11 mouse cellular contexts compared by ENCODE assay signal in the genomic region with DNA sequence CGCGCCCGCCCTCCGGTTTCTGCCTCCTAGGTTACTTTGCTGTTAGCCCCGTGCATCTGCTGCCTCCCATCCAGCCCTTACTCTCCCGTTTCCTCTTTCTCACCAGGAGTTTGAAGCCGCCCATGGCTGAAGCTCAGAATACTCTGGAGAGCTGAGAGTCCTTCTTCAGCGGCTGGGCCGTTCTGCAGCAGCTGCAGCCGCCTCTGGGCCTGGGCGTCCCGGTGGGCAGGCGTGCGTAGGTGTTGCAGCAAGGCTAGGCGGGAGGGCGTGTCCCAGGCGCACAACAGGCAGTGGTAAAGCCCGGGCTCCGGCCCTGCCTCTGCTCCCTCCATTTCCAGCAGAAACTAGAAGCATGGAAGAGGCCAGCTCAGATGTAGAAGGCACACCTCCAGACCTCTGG. TPM values are rescaled to one million over a fixed set of nuclear protein-coding genes. Genes with fewer than 3 reads are reported as not detected.
A peak's percentile ranks its signal among the peaks of the same experiment; 100 is the strongest.
DNase-seq lines count a peak whose midpoint lies in the region; ATAC-seq and TF ChIP-seq lines count a peak whose summit lies in the region.
"Had no signal": no experiment of that assay in that cellular context is flagged by ENCODE, and none has a peak within 500 bp of the region (broad histone marks: within the 10 kb centered on the region; RNA-seq: fewer than 3 reads in every experiment).

No protein-coding gene starts in this region.

- H3K4me1 ChIP-seq in forebrain, embryonic 12.5 days = peaks cover 28% of the 10 kb centered on the region
- H3K4me1 ChIP-seq in forebrain, embryonic 11.5 days (replicated peaks; ENCODE audit: control insufficient read depth, insufficient read depth, low read length) = no peaks in the 10 kb centered on the region; the same call in 1 of the 2 replicates
- 0 out of 2 replicates have a peak, but pooled peaks cover 6% of the 10 kb centered on the region for H3K4me1 ChIP-seq in liver, embryonic 11.5 days (replicated peaks; ENCODE audit: control insufficient read depth, insufficient read depth, low read length)
- no peaks in the 10 kb centered on the region for H3K4me1 ChIP-seq in forebrain, postnatal 0 days (ENCODE audit: insufficient read depth)
- peaks cover 15% of the 10 kb centered on the region for H3K4me1 ChIP-seq in neural tube, embryonic 14.5 days (ENCODE audit: control insufficient read depth, insufficient read depth, low read length)

- 34% methylated on average over 19 of the region's 19 CpGs for WGBS in forebrain, embryonic 12.5 days
- 32% methylated on average over 19 of the region's 19 CpGs for WGBS in forebrain, embryonic 11.5 days
- WGBS in liver, embryonic 11.5 days = 25% methylated on average over 19 of the region's 19 CpGs
- 36% methylated on average over 19 of the region's 19 CpGs for WGBS in forebrain, postnatal 0 days
- WGBS in neural tube, embryonic 14.5 days = 21% methylated on average over 19 of the region's 19 CpGs

- H3K27ac ChIP-seq in forebrain, embryonic 12.5 days = 0 out of 2 replicates have a peak overlapping the region, but pooled peaks have one; percentile 25
- H3K27ac ChIP-seq in forebrain, embryonic 11.5 days (ENCODE audit: low read depth, low read length) = no peak overlapping the region
- no peak overlapping the region for H3K27ac ChIP-seq in liver, embryonic 11.5 days (ENCODE audit: low read depth, low read length)
- H3K27ac ChIP-seq in forebrain, postnatal 0 days (ENCODE audit: low read depth, low read length) = peak overlapping the region; percentile 54
- 0 out of 2 replicates have a peak overlapping the region, but pooled peaks have one; percentile 22 for H3K27ac ChIP-seq in neural tube, embryonic 14.5 days (ENCODE audit: low read depth, low read length)

- peaks cover 83% of the 10 kb centered on the region for H3K36me3 ChIP-seq in forebrain, embryonic 12.5 days (replicated peaks)
- peaks cover under 1% of the 10 kb centered on the region; the same call in 1 of the 2 replicates for H3K36me3 ChIP-seq in forebrain, embryonic 11.5 days (ENCODE audit: control insufficient read depth, insufficient read depth, low read length)
- peaks cover 2% of the 10 kb centered on the region; the same call in 1 of the 2 replicates for H3K36me3 ChIP-seq in liver, embryonic 11.5 days (ENCODE audit: control insufficient read depth, insufficient read depth, low read length)
- H3K36me3 ChIP-seq in forebrain, postnatal 0 days (ENCODE audit: insufficient read depth) = peaks cover 81% of the 10 kb centered on the region
- peaks cover 63% of the 10 kb centered on the region for H3K36me3 ChIP-seq in neural tube, embryonic 14.5 days (ENCODE audit: control insufficient read depth, insufficient read depth, low read length)

- H3K9ac ChIP-seq in forebrain, embryonic 12.5 days = no peak overlapping the region
- no peak overlapping the region; the same call in 1 of the 2 replicates for H3K9ac ChIP-seq in forebrain, embryonic 11.5 days (ENCODE audit: low read length)
- no peak overlapping the region for H3K9ac ChIP-seq in liver, embryonic 11.5 days (ENCODE audit: low read depth, low read length)
- H3K9ac ChIP-seq in forebrain, postnatal 0 days = no peak overlapping the region; the same call in 1 of the 2 replicates
- no peak overlapping the region for H3K9ac ChIP-seq in neural tube, embryonic 14.5 days (replicated peaks; ENCODE audit: low read depth, low read length)

- no peak for TF ChIP-seq CTCF in forebrain, postnatal 0 days (IDR thresholded peaks at IDR 0.05; ENCODE audit: low read depth)

- H3K4me3 ChIP-seq in forebrain, embryonic 12.5 days (replicated peaks) = no peak overlapping the region
- no peak overlapping the region for H3K4me3 ChIP-seq in forebrain, embryonic 11.5 days (ENCODE audit: low read depth, low read length)
- no peak overlapping the region for H3K4me3 ChIP-seq in liver, embryonic 11.5 days (ENCODE audit: low read depth, low read length)
- no peak overlapping the region for H3K4me3 ChIP-seq in forebrain, postnatal 0 days (ENCODE audit: low read depth, low read length)
- no peak overlapping the region for H3K4me3 ChIP-seq in neural tube, embryonic 14.5 days (ENCODE audit: low read depth, low read length)

- no peaks in the 10 kb centered on the region for H3K9me3 ChIP-seq in forebrain, embryonic 12.5 days
- H3K9me3 ChIP-seq in forebrain, embryonic 11.5 days (ENCODE audit: control insufficient read depth, low read length) = no peaks in the 10 kb centered on the region
- H3K9me3 ChIP-seq in liver, embryonic 11.5 days (ENCODE audit: control insufficient read depth, low read length) = no peaks in the 10 kb centered on the region
- no peaks in the 10 kb centered on the region for H3K9me3 ChIP-seq in forebrain, postnatal 0 days (ENCODE audit: low read length)
- no peaks in the 10 kb centered on the region for H3K9me3 ChIP-seq in neural tube, embryonic 14.5 days (ENCODE audit: control insufficient read depth, low read length)

- peak overlapping the region; percentile 2; the same call in 1 of the 2 replicates for H3K4me2 ChIP-seq in forebrain, embryonic 12.5 days
- no peak overlapping the region for H3K4me2 ChIP-seq in forebrain, embryonic 11.5 days (ENCODE audit: low read depth, low read length, severe bottlenecking)
- H3K4me2 ChIP-seq in liver, embryonic 11.5 days = peak overlapping the region; percentile 27; the same call in 1 of the 2 replicates
- no peak overlapping the region for H3K4me2 ChIP-seq in forebrain, postnatal 0 days (ENCODE audit: low read depth)
- H3K4me2 ChIP-seq in neural tube, embryonic 14.5 days (ENCODE audit: low read depth, low read length) = no peak overlapping the region

- DNase-seq in forebrain, embryonic 11.5 days (ENCODE audit: low spot score) = no peak
- DNase-seq in liver, embryonic 11.5 days (ENCODE audit: low spot score) = no peak
- no peak for DNase-seq in liver
- no peak for DNase-seq in forebrain, postnatal 0 days
- DNase-seq in urinary bladder, postnatal 10 days (ENCODE audit: low spot score) = no peak
- no peak for DNase-seq in Muller cell, postnatal 12 days (ENCODE audit: inconsistent ontology term)
- DNase-seq: gastrocnemius, postnatal 10 days; lung, postnatal 10 days had no signal

- H3K27me3 ChIP-seq in forebrain, embryonic 12.5 days = peaks cover 6% of the 10 kb centered on the region; the same call in 1 of the 2 replicates
- H3K27me3 ChIP-seq in forebrain, embryonic 11.5 days (ENCODE audit: control insufficient read depth, insufficient read depth, low read length) = no peaks in the 10 kb centered on the region; the same call in 1 of the 2 replicates
- H3K27me3 ChIP-seq in liver, embryonic 11.5 days (replicated peaks; ENCODE audit: control insufficient read depth, insufficient read depth, low read length) = peaks cover 31% of the 10 kb centered on the region
- H3K27me3 ChIP-seq in forebrain, postnatal 0 days (ENCODE audit: insufficient read depth, low read length) = no peaks in the 10 kb centered on the region
- H3K27me3 ChIP-seq in neural tube, embryonic 14.5 days (ENCODE audit: control insufficient read depth, insufficient read depth, low read length) = no peaks in the 10 kb centered on the region

- ATAC-seq in forebrain, embryonic 12.5 days (ENCODE audit: low FRiP score) = no peak
- ATAC-seq in forebrain, embryonic 11.5 days (replicated peaks; ENCODE audit: low FRiP score) = no peak
- ATAC-seq in liver, embryonic 11.5 days (replicated peaks; ENCODE audit: low FRiP score) = no peak
- no peak for ATAC-seq in forebrain, postnatal 0 days
- no peak; the same call in 1 of the 2 replicates for ATAC-seq in neural tube, embryonic 14.5 days (ENCODE audit: low read depth)

RNA-seq across cellular contexts. Expression of gene Zfhx2, which starts 20.4 kb away (rescaled TPM):
- 26.3 and 28.1 TPM in 2 replicates for polyA plus RNA-seq in forebrain, embryonic 12.5 days (2016; fragmentation: Nextera tagmentation; extraction: Ambion mirVana)
- 15.9 TPM in 2 replicates for polyA plus RNA-seq in forebrain, embryonic 11.5 days (2014; fragmentation: Nextera tagmentation; extraction: Ambion mirVana)
- 2.1 and 2.8 TPM in 2 replicates for polyA plus RNA-seq in liver, embryonic 11.5 days (2014; fragmentation: Nextera tagmentation; extraction: Ambion mirVana)
- 8.9 and 11.1 TPM in 2 replicates for total RNA-seq in forebrain, postnatal 0 days (2014; rRNA removed)
- polyA plus RNA-seq in forebrain, postnatal 0 days (2015; fragmentation: Nextera tagmentation; extraction: Ambion mirVana) = 2.7 and 7.5 TPM in 2 replicates
- polyA plus RNA-seq in neural tube, embryonic 14.5 days (2014; fragmentation: Nextera tagmentation; extraction: Ambion mirVana) = 23.9 and 27.3 TPM in 2 replicates

RNA-seq across cellular contexts. Expression of gene Thtpa, which starts 22.8 kb away (rescaled TPM):
- 32.0 and 33.0 TPM in 2 replicates for polyA plus RNA-seq in forebrain, embryonic 12.5 days (2016; fragmentation: Nextera tagmentation; extraction: Ambion mirVana)
- 28.6 and 31.1 TPM in 2 replicates for polyA plus RNA-seq in forebrain, embryonic 11.5 days (2014; fragmentation: Nextera tagmentation; extraction: Ambion mirVana)
- 10.5 and 12.6 TPM in 2 replicates for polyA plus RNA-seq in liver, embryonic 11.5 days (2014; fragmentation: Nextera tagmentation; extraction: Ambion mirVana)
- 49.0 and 55.2 TPM in 2 replicates for total RNA-seq in forebrain, postnatal 0 days (2014; rRNA removed)
- polyA plus RNA-seq in forebrain, postnatal 0 days (2015; fragmentation: Nextera tagmentation; extraction: Ambion mirVana) = 47.2 and 48.0 TPM in 2 replicates
- polyA plus RNA-seq in neural tube, embryonic 14.5 days (2014; fragmentation: Nextera tagmentation; extraction: Ambion mirVana) = 29.3 and 32.0 TPM in 2 replicates

RNA-seq across cellular contexts. Expression of gene Ap1g2, which starts 34.6 kb away (rescaled TPM):
- polyA plus RNA-seq in forebrain, embryonic 12.5 days (2016; fragmentation: Nextera tagmentation; extraction: Ambion mirVana) = 10.2 and 11.4 TPM in 2 replicates
- 13.9 and 14.8 TPM in 2 replicates for polyA plus RNA-seq in forebrain, embryonic 11.5 days (2014; fragmentation: Nextera tagmentation; extraction: Ambion mirVana)
- polyA plus RNA-seq in liver, embryonic 11.5 days (2014; fragmentation: Nextera tagmentation; extraction: Ambion mirVana) = 45.1 and 52.9 TPM in 2 replicates
- 11.3 and 12.8 TPM in 2 replicates for total RNA-seq in forebrain, postnatal 0 days (2014; rRNA removed)
- 4.2 and 5.5 TPM in 2 replicates for polyA plus RNA-seq in forebrain, postnatal 0 days (2015; fragmentation: Nextera tagmentation; extraction: Ambion mirVana)
- 5.4 and 7.0 TPM in 2 replicates for polyA plus RNA-seq in neural tube, embryonic 14.5 days (2014; fragmentation: Nextera tagmentation; extraction: Ambion mirVana)

RNA-seq across cellular contexts. Expression of gene Jph4, which starts 45.0 kb away (rescaled TPM):
- 9.0 and 9.4 TPM in 2 replicates for polyA plus RNA-seq in forebrain, embryonic 12.5 days (2016; fragmentation: Nextera tagmentation; extraction: Ambion mirVana)
- polyA plus RNA-seq in forebrain, embryonic 11.5 days (2014; fragmentation: Nextera tagmentation; extraction: Ambion mirVana) = 2.9 and 3.7 TPM in 2 replicates
- polyA plus RNA-seq in liver, embryonic 11.5 days (2014; fragmentation: Nextera tagmentation; extraction: Ambion mirVana) = 0.44 and 0.60 TPM in 2 replicates
- 156 and 160 TPM in 2 replicates for total RNA-seq in forebrain, postnatal 0 days (2014; rRNA removed)
- polyA plus RNA-seq in forebrain, postnatal 0 days (2015; fragmentation: Nextera tagmentation; extraction: Ambion mirVana) = 47.4 and 55.3 TPM in 2 replicates
- polyA plus RNA-seq in neural tube, embryonic 14.5 days (2014; fragmentation: Nextera tagmentation; extraction: Ambion mirVana) = 36.2 and 41.3 TPM in 2 replicates
- polyA plus RNA-seq: C2C12 had no signal

RNA-seq across cellular contexts. Expression of gene Ngdn, which starts 56.5 kb away (rescaled TPM):
- polyA plus RNA-seq in forebrain, embryonic 12.5 days (2016; fragmentation: Nextera tagmentation; extraction: Ambion mirVana) = 71.7 and 73.3 TPM in 2 replicates
- 94.1 and 95.8 TPM in 2 replicates for polyA plus RNA-seq in forebrain, embryonic 11.5 days (2014; fragmentation: Nextera tagmentation; extraction: Ambion mirVana)
- 87.0 and 95.6 TPM in 2 replicates for polyA plus RNA-seq in liver, embryonic 11.5 days (2014; fragmentation: Nextera tagmentation; extraction: Ambion mirVana)
- total RNA-seq in forebrain, postnatal 0 days (2014; rRNA removed) = 24.2 and 36.8 TPM in 2 replicates
- 47.9 and 51.3 TPM in 2 replicates for polyA plus RNA-seq in forebrain, postnatal 0 days (2015; fragmentation: Nextera tagmentation; extraction: Ambion mirVana)
- 44.9 and 50.9 TPM in 2 replicates for polyA plus RNA-seq in neural tube, embryonic 14.5 days (2014; fragmentation: Nextera tagmentation; extraction: Ambion mirVana)

Comparison
In these comparisons a context has a peak if more than half of its experiments do, and no peak if none do; other contexts are left out.
1. H3K27ac ChIP-seq: peak in forebrain, embryonic 12.5 days (single experiment), forebrain, postnatal 0 days (single experiment) and neural tube, embryonic 14.5 days (single experiment); none in forebrain, embryonic 11.5 days (single experiment) and liver, embryonic 11.5 days (single experiment).
2. H3K4me2 ChIP-seq: peak in forebrain, embryonic 12.5 days (single experiment) and liver, embryonic 11.5 days (single experiment); none in forebrain, embryonic 11.5 days (single experiment), forebrain, postnatal 0 days (single experiment) and neural tube, embryonic 14.5 days (single experiment).